In genomic region chr8:22047699-22048464, GRCm38 (mm10) we compare ENCODE assay signal across 9 mouse cellular contexts. TPM values are rescaled to one million over a fixed set of nuclear protein-coding genes. Genes with fewer than 3 reads are reported as not detected.
DNase-seq lines count a peak whose midpoint lies in the region; ATAC-seq and TF ChIP-seq lines count a peak whose summit lies in the region.
"Had no signal": no experiment of that assay in that cellular context is flagged by ENCODE, and none has a peak within 500 bp of the region (broad histone marks: within the 10 kb centered on the region; RNA-seq: fewer than 3 reads in every experiment).

No protein-coding gene starts in this region.

- no peak overlapping the region for H3K27ac ChIP-seq in MEL (ENCODE audit: control insufficient read depth, low read depth, low read length)
- no peak overlapping the region for H3K27ac ChIP-seq in heart, embryonic 15.5 days
- no peak overlapping the region for H3K27ac ChIP-seq in kidney, embryonic 15.5 days
- H3K27ac ChIP-seq in lung, embryonic 16.5 days (ENCODE audit: low read length) = no peak overlapping the region

- peak; percentile 28 for TF ChIP-seq RAD21 in MEL (IDR thresholded peaks at IDR 0.05; ENCODE audit: low read depth, low read length)

- peak; percentile 28 for DNase-seq in layer of hippocampus, adult 11-12 months (ENCODE audit: low spot score)
- no peak for DNase-seq in layer of hippocampus, adult 9-10 months (ENCODE audit: low spot score)
- DNase-seq in MEL (ENCODE audit: low read depth, low spot score) = peak; percentile 69
- DNase-seq in cerebellum, adult 9-11 months = peak; percentile 35
- DNase-seq in retina, postnatal 7 days (ENCODE audit: low read depth, low spot score) = peak; percentile 46

- peaks cover 74% of the 10 kb centered on the region for H3K79me2 ChIP-seq in MEL (ENCODE audit: control insufficient read depth, insufficient read depth, low read length, poor library complexity)

- peak; percentile 77 for ATAC-seq in heart, embryonic 15.5 days (replicated peaks; ENCODE audit: insufficient number of reproducible peaks, insufficient read depth, low FRiP score, low read depth)
- ATAC-seq in kidney, embryonic 15.5 days (replicated peaks; ENCODE audit: low FRiP score) = peak; percentile 56; the same call in 1 of the 2 replicates
- peak; percentile 57 for ATAC-seq in lung, embryonic 16.5 days (ENCODE audit: low read depth)

- H3K9me3 ChIP-seq in MEL (replicated peaks; ENCODE audit: insufficient read depth, low read length) = no peaks in the 10 kb centered on the region
- no peaks in the 10 kb centered on the region for H3K9me3 ChIP-seq in heart, embryonic 15.5 days (replicated peaks)
- H3K9me3 ChIP-seq in kidney, embryonic 15.5 days (replicated peaks) = no peaks in the 10 kb centered on the region
- no peaks in the 10 kb centered on the region for H3K9me3 ChIP-seq in lung, embryonic 16.5 days (ENCODE audit: control insufficient read depth, low read length)
- H3K9me3 ChIP-seq: megakaryocyte, embryonic 14.5 days had no signal

- TF ChIP-seq EP300 in MEL (IDR thresholded peaks at IDR 0.05; ENCODE audit: low read depth in 1 of 2, low read length in 2 of 2) = no peak

- no peak for TF ChIP-seq POLR2A in MEL (IDR thresholded peaks at IDR 0.05; ENCODE audit: control insufficient read depth in 1 of 2, insufficient read depth in 1 of 2, low read depth in 1 of 2, low read length in 2 of 2, poor library complexity in 1 of 2)

- H3K4me2 ChIP-seq in heart, embryonic 15.5 days = no peak overlapping the region
- H3K4me2 ChIP-seq in kidney, embryonic 15.5 days = no peak overlapping the region
- H3K4me2 ChIP-seq in lung, embryonic 16.5 days (ENCODE audit: low read depth, low read length) = no peak overlapping the region

- H3K4me1 ChIP-seq in MEL (ENCODE audit: control insufficient read depth in 1 of 2, insufficient read depth in 2 of 2, low read length in 2 of 2) = no peaks in the 10 kb centered on the region; a peak in 1 of 4 replicates
- H3K4me1 ChIP-seq in heart, embryonic 15.5 days (replicated peaks) = peaks cover 3% of the 10 kb centered on the region; the same call in 1 of the 2 replicates
- H3K4me1 ChIP-seq in kidney, embryonic 15.5 days = no peaks in the 10 kb centered on the region
- H3K4me1 ChIP-seq in lung, embryonic 16.5 days (replicated peaks; ENCODE audit: control insufficient read depth, insufficient read depth, low read length) = no peaks in the 10 kb centered on the region

- H3K27me3 ChIP-seq in MEL (ENCODE audit: control insufficient read depth in 1 of 2, insufficient read depth in 2 of 2, low read length in 2 of 2) = no peaks in the 10 kb centered on the region
- no peaks in the 10 kb centered on the region for H3K27me3 ChIP-seq in heart, embryonic 15.5 days
- H3K27me3 ChIP-seq in kidney, embryonic 15.5 days = no peaks in the 10 kb centered on the region
- H3K27me3 ChIP-seq in lung, embryonic 16.5 days (ENCODE audit: control insufficient read depth, insufficient read depth, low read depth, low read length) = no peaks in the 10 kb centered on the region; the same call in 1 of the 2 replicates

- 57% methylated on average over 2 of the region's 2 CpGs for WGBS in heart, embryonic 15.5 days
- 52% methylated on average over 2 of the region's 2 CpGs for WGBS in kidney, embryonic 15.5 days
- WGBS in lung, embryonic 16.5 days = 64% methylated on average over 2 of the region's 2 CpGs

- H3K9ac ChIP-seq in MEL (ENCODE audit: control insufficient read depth, low read depth, low read length, poor library complexity, severe bottlenecking) = no peak overlapping the region
- H3K9ac ChIP-seq in heart, embryonic 15.5 days = no peak overlapping the region
- H3K9ac ChIP-seq in kidney, embryonic 15.5 days = no peak overlapping the region
- no peak overlapping the region for H3K9ac ChIP-seq in lung, embryonic 16.5 days (ENCODE audit: low read length)

- TF ChIP-seq CTCF in MEL (IDR thresholded peaks at IDR 0.05 in 2 of 3, conservative IDR thresholded peaks at IDR 0.05 in 1 of 3; ENCODE audit: control insufficient read depth in 1 of 3, insufficient read depth in 1 of 3, low read depth in 2 of 3, low read length in 3 of 3, poor library complexity in 1 of 3, severe bottlenecking in 1 of 3) = peak; percentile 66 to 74 (median 67)

- no peak overlapping the region for H3K4me3 ChIP-seq in MEL (ENCODE audit: control insufficient read depth in 1 of 2, insufficient read depth in 1 of 2, low read depth in 2 of 2, low read length in 2 of 2)
- no peak overlapping the region for H3K4me3 ChIP-seq in heart, embryonic 15.5 days
- no peak overlapping the region for H3K4me3 ChIP-seq in kidney, embryonic 15.5 days (replicated peaks)
- H3K4me3 ChIP-seq in lung, embryonic 16.5 days (ENCODE audit: low read length) = no peak overlapping the region
- H3K4me3 ChIP-seq: megakaryocyte, embryonic 14.5 days had no signal

- peaks cover 5 to 9% of the 10 kb centered on the region in 2 experiments; a peak in 3 of 4 replicates for H3K36me3 ChIP-seq in MEL (ENCODE audit: control insufficient read depth in 1 of 2, insufficient read depth in 2 of 2, low read length in 2 of 2)
- H3K36me3 ChIP-seq in heart, embryonic 15.5 days = no peaks in the 10 kb centered on the region
- H3K36me3 ChIP-seq in kidney, embryonic 15.5 days = no peaks in the 10 kb centered on the region
- H3K36me3 ChIP-seq in lung, embryonic 16.5 days (ENCODE audit: control insufficient read depth, insufficient read depth, low read length) = no peaks in the 10 kb centered on the region

TF ChIP-seq in MEL, 35 proteins besides CTCF, POLR2A, EP300 and RAD21:
- TF ChIP-seq NRF1 (IDR thresholded peaks at IDR 0.05; ENCODE audit: insufficient read depth, low read depth, low read length, poor library complexity, severe bottlenecking) (no peak), USF2 (IDR thresholded peaks at IDR 0.05; ENCODE audit: borderline replicate concordance in 1 of 2, insufficient read depth in 1 of 2, low read depth in 1 of 2, low read length in 2 of 2) (no peak), MXI1 (IDR thresholded peaks at IDR 0.05; ENCODE audit: low read depth, low read length) (no peak), MEF2A (IDR thresholded peaks at IDR 0.05; ENCODE audit: extremely low read depth, insufficient replicate concordance, low read depth, low read length, poor library complexity, severe bottlenecking) (no peak), GABPA (IDR thresholded peaks at IDR 0.05; ENCODE audit: low read depth, low read length) (no peak), SIN3A (IDR thresholded peaks at IDR 0.05; ENCODE audit: low read length) (no peak), RCOR1 (IDR thresholded peaks at IDR 0.05; ENCODE audit: low read depth, low read length) (no peak)

RNA-seq across cellular contexts. Expression of gene Atp7b, which starts 12.2 kb away (rescaled TPM):
- 28.7 and 32.5 TPM in 2 replicates for total RNA-seq in MEL (2012; rRNA removed)
- polyA plus RNA-seq in MEL (2012; ENCODE audit: insufficient read depth in 1 of 2, insufficient read length in 2 of 2, low read depth in 1 of 2, low replicate concordance in 2 of 2, missing spikeins in 1 of 2) = 10 to 100 TPM in 1 of 2 experiments, not detected in 1; 29.4 TPM
- polyA plus RNA-seq in heart, embryonic 15.5 days (2015; fragmentation: Nextera tagmentation; extraction: Ambion mirVana) = 0.67 and 2.1 TPM in 2 replicates
- polyA plus RNA-seq in kidney, embryonic 15.5 days (2015; fragmentation: Nextera tagmentation; extraction: Ambion mirVana) = 0.68 and 0.96 TPM in 2 replicates
- polyA plus RNA-seq in lung, embryonic 16.5 days (2015; fragmentation: Nextera tagmentation; extraction: Ambion mirVana) = 2.6 and 3.0 TPM in 2 replicates

RNA-seq across cellular contexts. Expression of gene Alg11, which starts 12.6 kb away (rescaled TPM):
- 18.6 and 22.2 TPM in 2 replicates for total RNA-seq in MEL (2012; rRNA removed)
- 10 to 100 TPM; 17.2 to 55.0 TPM for polyA plus RNA-seq in MEL (2012; ENCODE audit: insufficient read depth in 1 of 2, insufficient read length in 2 of 2, low read depth in 1 of 2, low replicate concordance in 2 of 2, missing spikeins in 1 of 2)
- 14.6 and 17.0 TPM in 2 replicates for polyA plus RNA-seq in heart, embryonic 15.5 days (2015; fragmentation: Nextera tagmentation; extraction: Ambion mirVana)
- 33.2 and 36.2 TPM in 2 replicates for polyA plus RNA-seq in kidney, embryonic 15.5 days (2015; fragmentation: Nextera tagmentation; extraction: Ambion mirVana)
- 27.9 and 30.1 TPM in 2 replicates for polyA plus RNA-seq in lung, embryonic 16.5 days (2015; fragmentation: Nextera tagmentation; extraction: Ambion mirVana)
